Comparison of ENCODE assay signal across 11 mouse cellular contexts in genomic region chr2:120402813-120403212, GRCm38 (mm10). TPM values are rescaled to one million over a fixed set of nuclear protein-coding genes. Genes with fewer than 3 reads are reported as not detected.
DNase-seq lines count a peak whose midpoint lies in the region; ATAC-seq and TF ChIP-seq lines count a peak whose summit lies in the region.
"Had no signal": no experiment of that assay in that cellular context is flagged by ENCODE, and none has a peak within 500 bp of the region (broad histone marks: within the 10 kb centered on the region; RNA-seq: fewer than 3 reads in every experiment).

No protein-coding gene starts in this region.

- no peak for DNase-seq in heart, adult 2 months
- DNase-seq in heart, postnatal 10 days, result no peak
- peak; percentile 20 for DNase-seq in A20 (ENCODE audit: low read depth, low spot score)
- no peak for DNase-seq in forebrain, embryonic 14.5 days (ENCODE audit: low spot score)
- no peak for DNase-seq in liver, embryonic 14.5 days (ENCODE audit: low read depth in 3 of 3, low spot score in 3 of 3)
- DNase-seq in urinary bladder, postnatal 36 days (ENCODE audit: low spot score in 2 of 2), result no peak
- no peak for DNase-seq in thymus, postnatal 0 days (ENCODE audit: low spot score)
- no peak for DNase-seq in retina, embryonic 14.5 days (ENCODE audit: low spot score)
- DNase-seq: cerebellum, adult 9-10 months; kidney, postnatal 36 days had no signal

- TF ChIP-seq CTCF in heart, adult 2 months (IDR thresholded peaks at IDR 0.05), result no peak
- no peak for TF ChIP-seq CTCF in liver, embryonic 14.5 days (IDR thresholded peaks at IDR 0.05; ENCODE audit: low read depth)

- 18% methylated on average over 3 of the region's 3 CpGs for WGBS in heart, adult 2 months
- 74% methylated on average over 3 of the region's 3 CpGs for WGBS in forebrain, embryonic 14.5 days
- WGBS in liver, embryonic 14.5 days (ENCODE audit: insufficient replicate concordance), result 21% methylated on average over 3 of the region's 3 CpGs

- H3K27me3 ChIP-seq in heart, adult 2 months (ENCODE audit: control insufficient read depth, insufficient read depth, low read length), result no peaks in the 10 kb centered on the region
- H3K27me3 ChIP-seq in forebrain, embryonic 14.5 days (replicated peaks; ENCODE audit: control insufficient read depth, insufficient read depth, low read length), result no peaks in the 10 kb centered on the region
- no peaks in the 10 kb centered on the region for H3K27me3 ChIP-seq in liver, embryonic 14.5 days (ENCODE audit: control insufficient read depth, insufficient read depth, low read length)

- ATAC-seq in forebrain, embryonic 14.5 days, result no peak
- ATAC-seq in liver, embryonic 14.5 days (ENCODE audit: insufficient read depth), result no peak
- ATAC-seq: CD4-positive, CD25-positive, alpha-beta regulatory T cell, adult 4 months had no signal

- no peaks in the 10 kb centered on the region for H3K9me3 ChIP-seq in forebrain, embryonic 14.5 days (replicated peaks; ENCODE audit: control insufficient read depth, low read length)
- no peaks in the 10 kb centered on the region for H3K9me3 ChIP-seq in liver, embryonic 14.5 days (ENCODE audit: control insufficient read depth, low read length)

- no peak overlapping the region for H3K27ac ChIP-seq in heart, adult 2 months
- H3K27ac ChIP-seq in forebrain, embryonic 14.5 days (ENCODE audit: low read depth, low read length), result no peak overlapping the region
- H3K27ac ChIP-seq in liver, embryonic 14.5 days, result no peak overlapping the region

- peak overlapping the region; percentile 88 for H3K4me2 ChIP-seq in forebrain, embryonic 14.5 days (ENCODE audit: low read length)
- H3K4me2 ChIP-seq in liver, embryonic 14.5 days (ENCODE audit: low read depth), result peak overlapping the region; percentile 99

- no peak for TF ChIP-seq EP300 in heart, adult 2 months (IDR thresholded peaks at IDR 0.05; ENCODE audit: insufficient read depth, low read depth, low read length)
- no peak for TF ChIP-seq EP300 in liver, embryonic 14.5 days (IDR thresholded peaks at IDR 0.05; ENCODE audit: low read depth)

- intact Hi-C loops in heart, adult 2 months (cut with DNase I), result loop anchor here (5.0 kb wide), 1 partner anchor 51 kb away; the partner anchor contains the start of gene Vps39
- intact Hi-C loops in heart, postnatal 10 days (cut with DNase I), result no loop called here

- no peak for TF ChIP-seq POLR2A in heart, adult 2 months (IDR thresholded peaks at IDR 0.05; ENCODE audit: insufficient read depth, low read depth, low read length)

- H3K36me3 ChIP-seq in heart, adult 2 months (ENCODE audit: control insufficient read depth, insufficient read depth, low read length), result peaks cover 14% of the 10 kb centered on the region
- H3K36me3 ChIP-seq in forebrain, embryonic 14.5 days (ENCODE audit: control insufficient read depth, insufficient read depth, low read length), result 0 out of 2 replicates have a peak, but pooled peaks cover 4% of the 10 kb centered on the region
- peaks cover 6% of the 10 kb centered on the region for H3K36me3 ChIP-seq in liver, embryonic 14.5 days (replicated peaks; ENCODE audit: control insufficient read depth, insufficient read depth, low read depth)

- H3K4me1 ChIP-seq in heart, adult 2 months (ENCODE audit: control insufficient read depth, insufficient read depth, low read length), result peaks cover 2% of the 10 kb centered on the region
- H3K4me1 ChIP-seq in forebrain, embryonic 14.5 days (ENCODE audit: control insufficient read depth, insufficient read depth, low read length), result peaks cover 13% of the 10 kb centered on the region
- peaks cover 13 to 18% of the 10 kb centered on the region in 2 experiments for H3K4me1 ChIP-seq in liver, embryonic 14.5 days (replicated peaks; ENCODE audit: control insufficient read depth in 2 of 2, insufficient read depth in 2 of 2, low read length in 1 of 2)

- H3K4me3 ChIP-seq in heart, adult 2 months, result peak overlapping the region; percentile 96
- H3K4me3 ChIP-seq in forebrain, embryonic 14.5 days (ENCODE audit: low read depth, low read length), result peak overlapping the region; percentile 79
- peak overlapping the region; percentile 98; a peak in 3 of 4 replicates for H3K4me3 ChIP-seq in liver, embryonic 14.5 days (ENCODE audit: insufficient read depth in 1 of 2, low read depth in 2 of 2, low read length in 2 of 2)

- peaks cover 4% of the 10 kb centered on the region for H3K79me2 ChIP-seq in heart, adult 2 months (replicated peaks; ENCODE audit: control insufficient read depth, insufficient read depth, low read length)

- no peak overlapping the region for H3K9ac ChIP-seq in heart, adult 2 months (ENCODE audit: low read depth, low read length)
- H3K9ac ChIP-seq in forebrain, embryonic 14.5 days (ENCODE audit: low read length), result peak overlapping the region; percentile 80; the same call in 1 of the 2 replicates
- H3K9ac ChIP-seq in liver, embryonic 14.5 days (replicated peaks), result peak overlapping the region; percentile 79

RNA-seq across cellular contexts. Expression of gene Ganc, which starts 0.9 kb away (rescaled TPM):
- 10 to 100 TPM; 22.0 to 24.5 TPM for total RNA-seq in heart, adult 2 months (2021)
- 14.3 and 20.3 TPM in 2 replicates for polyA plus RNA-seq in heart, adult 2 months (2012; rRNA removed)
- 10 to 100 TPM; 20.6 to 22.0 TPM for total RNA-seq in heart, postnatal 10 days (2021)
- polyA plus RNA-seq in forebrain, embryonic 14.5 days (2014; fragmentation: Nextera tagmentation; extraction: Ambion mirVana), result 6.3 and 9.4 TPM in 2 replicates
- 4.3 and 5.1 TPM in 2 replicates for polyA plus RNA-seq in liver, embryonic 14.5 days (2012; rRNA removed)
- 4.8 and 5.4 TPM in 2 replicates for polyA plus RNA-seq in liver, embryonic 14.5 days (2014; fragmentation: Nextera tagmentation; extraction: Ambion mirVana)
- 24.1 and 31.9 TPM in 2 replicates for polyA plus RNA-seq in thymus, postnatal 0 days (2015; fragmentation: Nextera tagmentation; extraction: Ambion mirVana)

RNA-seq across cellular contexts. Expression of gene Tmem87a, which starts 1.1 kb away (rescaled TPM):
- 10 to 100 TPM; 15.4 to 17.6 TPM for total RNA-seq in heart, adult 2 months (2021)
- polyA plus RNA-seq in heart, adult 2 months (2012; rRNA removed), result 7.6 and 12.2 TPM in 2 replicates
- total RNA-seq in heart, postnatal 10 days (2021), result 10 to 100 TPM; 21.0 to 23.8 TPM
- 7.9 and 11.8 TPM in 2 replicates for polyA plus RNA-seq in forebrain, embryonic 14.5 days (2014; fragmentation: Nextera tagmentation; extraction: Ambion mirVana)
- 3.4 and 5.7 TPM in 2 replicates for polyA plus RNA-seq in liver, embryonic 14.5 days (2012; rRNA removed)
- polyA plus RNA-seq in liver, embryonic 14.5 days (2014; fragmentation: Nextera tagmentation; extraction: Ambion mirVana), result 3.7 and 5.4 TPM in 2 replicates
- 21.7 and 26.1 TPM in 2 replicates for polyA plus RNA-seq in thymus, postnatal 0 days (2015; fragmentation: Nextera tagmentation; extraction: Ambion mirVana)

RNA-seq across cellular contexts. Expression of gene Vps39, which starts 49.9 kb away (rescaled TPM):
- total RNA-seq in heart, adult 2 months (2021), result 10 to 100 TPM; 25.9 to 27.2 TPM
- 14.9 and 44.8 TPM in 2 replicates for polyA plus RNA-seq in heart, adult 2 months (2012; rRNA removed)
- total RNA-seq in heart, postnatal 10 days (2021), result 10 to 100 TPM; 30.6 to 35.1 TPM
- polyA plus RNA-seq in forebrain, embryonic 14.5 days (2014; fragmentation: Nextera tagmentation; extraction: Ambion mirVana), result 53.6 and 58.1 TPM in 2 replicates
- 5.9 and 6.6 TPM in 2 replicates for polyA plus RNA-seq in liver, embryonic 14.5 days (2012; rRNA removed)
- 6.9 and 7.9 TPM in 2 replicates for polyA plus RNA-seq in liver, embryonic 14.5 days (2014; fragmentation: Nextera tagmentation; extraction: Ambion mirVana)
- polyA plus RNA-seq in thymus, postnatal 0 days (2015; fragmentation: Nextera tagmentation; extraction: Ambion mirVana), result 25.4 and 25.7 TPM in 2 replicates

RNA-seq across cellular contexts. Expression of gene Capn3, which starts 53.0 kb away (rescaled TPM):
- 1 to 10 TPM; 1.5 to 1.9 TPM for total RNA-seq in heart, adult 2 months (2021)
- 2.6 and 3.0 TPM in 2 replicates for polyA plus RNA-seq in heart, adult 2 months (2012; rRNA removed)
- total RNA-seq in heart, postnatal 10 days (2021), result 1 to 10 TPM in 1 of 2 experiments, under 1 TPM in 1; 0.84 to 1.1 TPM
- 0.37 and 0.60 TPM in 2 replicates for polyA plus RNA-seq in forebrain, embryonic 14.5 days (2014; fragmentation: Nextera tagmentation; extraction: Ambion mirVana)
- polyA plus RNA-seq in liver, embryonic 14.5 days (2012; rRNA removed), result 1.8 and 2.5 TPM in 2 replicates
- 3.3 and 4.8 TPM in 2 replicates for polyA plus RNA-seq in liver, embryonic 14.5 days (2014; fragmentation: Nextera tagmentation; extraction: Ambion mirVana)
- 90.9 and 99.1 TPM in 2 replicates for polyA plus RNA-seq in thymus, postnatal 0 days (2015; fragmentation: Nextera tagmentation; extraction: Ambion mirVana)
